Mouse (Mus musculus) splenic B cell, adult 2 months (primary cell): ENCODE data around the gene B3gnt8.

Experiments used
- DNase-seq: peaks from one replicate; pipeline ENCODE4 v3.0.0-alpha.2; 2011; ENCODE audit warnings: low read depth, low spot score
- H3K27me3 ChIP-seq: 2 replicates; pipeline ENCODE4 v1.6.1; 2012; ENCODE audit warnings: mild to moderate bottlenecking, low read length, moderate library complexity, mixed read lengths; ENCODE audit not compliant: control insufficient read depth, poor library complexity, insufficient read depth, severe bottlenecking
- H3K36me3 ChIP-seq: 2 replicates; pipeline ENCODE4 v1.6.1; 2012; ENCODE audit warnings: mild to moderate bottlenecking, low read length, moderate library complexity, mixed read lengths; ENCODE audit not compliant: control insufficient read depth, poor library complexity, insufficient read depth, severe bottlenecking

Gene B3gnt8

GRCm38 (mm10) chr7:25683474-25684180 is 57.2 kb downstream of the B3gnt8 start:
- H3K27me3 ChIP-seq = no peaks in the 10 kb centered on the region
- no peaks in the 10 kb centered on the region; the same call in 1 of the 2 replicates for H3K36me3 ChIP-seq
- peak; percentile 85 for DNase-seq

DNA sequence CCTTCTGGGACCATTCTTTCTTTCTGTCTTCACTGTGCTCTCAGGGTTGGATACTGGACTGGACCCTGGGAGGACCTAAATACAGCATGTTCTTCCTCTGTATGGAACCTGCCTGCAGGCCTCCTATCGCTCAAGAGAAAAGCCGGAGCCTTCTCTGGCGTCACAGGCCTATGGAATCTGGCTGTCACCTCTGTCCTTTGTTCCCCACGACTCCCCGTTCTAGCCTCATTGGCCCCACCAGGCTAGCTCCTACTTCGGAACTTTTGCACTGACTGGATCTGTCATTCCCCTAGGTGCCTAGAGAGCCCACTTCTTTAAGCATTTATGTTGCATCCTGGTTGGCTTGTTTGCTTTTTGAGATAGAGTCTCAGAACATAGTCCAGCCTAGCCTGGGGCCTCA is 58.2 kb downstream of the B3gnt8 start:
- no peaks in the 10 kb centered on the region; the same call in 1 of the 2 replicates for H3K36me3 ChIP-seq
- no peak for DNase-seq
- no peaks in the 10 kb centered on the region for H3K27me3 ChIP-seq
